Mouse (Mus musculus) CD4-positive, CD25-positive, alpha-beta regulatory T cell (primary cell): ENCODE measurements around the gene Tmem45a. TPM values are rescaled to one million over a fixed set of nuclear protein-coding genes. Genes with fewer than 3 reads are reported as not detected.

Experiments
- polyA plus RNA-seq: library from polyadenylated mRNA; unstranded; fragments of 100-300 nt; shearing (Covaris generic); gene quantifications from one replicate; pipeline ENCODE4 v1.2.1, GENCODE M21; 2017

Gene Tmem45a
- polyA plus RNA-seq: not detected

GRCm38 (mm10) chr16:56885824-56886615 is at the start of gene Tmem45a:
TSS of gene Tmem45a (minus strand) at chr16:56886166.

GRCm38 (mm10) chr16:56928023-56928422 is 42.1 kb upstream of the Tmem45a start, which contains the start of gene Lnp1:
TSS of gene Lnp1 (minus strand) at chr16:56928061.

GRCm38 (mm10) chr16:56795481-56796139 is 90.4 kb downstream of the Tmem45a start, which contains the start of gene Adgrg7:
TSS of gene Adgrg7 (minus strand) at chr16:56795855.

Other genes starting within 250 kb of the Tmem45a start
- 67.1 TPM for gene Tfg, start 168.7 kb downstream of the Tmem45a start, polyA plus RNA-seq
- not detected for gene Adgrg7, start 90.3 kb downstream of the Tmem45a start, polyA plus RNA-seq
- not detected for gene Lnp1, start 41.9 kb upstream of the Tmem45a start, polyA plus RNA-seq
- gene Tmem45a2, start 185.2 kb upstream of the Tmem45a start, polyA plus RNA-seq: not detected
- 56.9 TPM for gene Tomm70a, start 235.5 kb upstream of the Tmem45a start, polyA plus RNA-seq